Mouse (Mus musculus): ENCODE measurements at regions not wholly inside any gene's neighbourhood (a gene's known extent, or its start where the extent isn't known, plus 50 kb on each side); places are given as distances from the start of the nearest gene placed in this dataset.
A peak's percentile ranks its signal among the peaks of the same experiment; 100 is the strongest.

DNA sequence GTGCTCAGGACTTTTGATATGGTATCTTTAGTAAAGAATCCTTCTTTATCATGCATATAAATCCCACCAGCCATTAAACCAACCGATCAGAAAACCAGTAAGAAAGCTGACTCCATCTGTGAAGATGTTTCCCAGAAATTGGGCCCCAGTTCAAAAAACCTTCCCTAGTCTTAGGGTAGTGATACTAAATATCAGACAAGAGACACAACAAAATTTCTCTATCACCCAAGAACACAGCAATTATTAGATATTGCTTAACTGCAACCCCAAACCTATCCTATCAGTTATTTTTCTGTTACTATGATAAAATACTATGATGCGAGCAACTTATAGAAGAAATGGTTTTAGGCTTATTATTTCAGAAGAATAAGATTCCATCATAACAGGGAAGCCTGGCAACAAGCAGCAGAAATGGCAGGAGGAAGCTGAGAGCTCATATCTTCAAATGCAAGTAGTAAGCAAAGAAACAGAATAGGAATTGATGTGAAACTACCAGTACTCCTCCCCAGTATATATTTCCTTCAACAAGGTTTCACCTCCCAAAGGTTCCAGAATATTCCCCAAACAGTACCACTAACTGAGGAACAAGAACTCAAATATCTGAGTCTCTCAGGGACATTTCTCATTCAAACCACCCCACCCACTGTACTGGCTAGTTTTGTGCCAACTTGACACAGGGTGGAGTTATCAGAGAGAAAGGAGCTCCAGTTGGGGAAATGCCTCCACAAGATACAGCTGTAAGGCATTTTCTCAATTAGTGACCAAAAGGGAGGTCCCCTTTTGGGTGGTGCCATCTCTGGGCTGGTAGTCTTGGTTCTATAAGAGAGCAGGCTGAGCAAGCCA is 234.1 kb downstream of the Tex13c3 start:
- WGBS = 88% methylated on average over 2 of the region's 2 CpGs
- no peak overlapping the region for H3K27ac ChIP-seq (ENCODE audit: low read depth, low read length)
- H3K4me2 ChIP-seq (ENCODE audit: low read length) = no peak overlapping the region
- H3K27me3 ChIP-seq (replicated peaks; ENCODE audit: control insufficient read depth, insufficient read depth, low read length) = no peaks in the 10 kb centered on the region
- no peaks in the 10 kb centered on the region for H3K4me1 ChIP-seq (ENCODE audit: control insufficient read depth, insufficient read depth, low read length)
- ATAC-seq (no peak), DNase-seq (ENCODE audit: low spot score) (no peak)
- no peaks in the 10 kb centered on the region for H3K9me3 ChIP-seq (replicated peaks; ENCODE audit: control insufficient read depth, low read length)
- H3K36me3 ChIP-seq (ENCODE audit: control insufficient read depth, insufficient read depth, low read length) = no peaks in the 10 kb centered on the region
- no peak overlapping the region for H3K4me3 ChIP-seq (ENCODE audit: low read depth, low read length)
- no peak overlapping the region for H3K9ac ChIP-seq (ENCODE audit: low read length)

DNA sequence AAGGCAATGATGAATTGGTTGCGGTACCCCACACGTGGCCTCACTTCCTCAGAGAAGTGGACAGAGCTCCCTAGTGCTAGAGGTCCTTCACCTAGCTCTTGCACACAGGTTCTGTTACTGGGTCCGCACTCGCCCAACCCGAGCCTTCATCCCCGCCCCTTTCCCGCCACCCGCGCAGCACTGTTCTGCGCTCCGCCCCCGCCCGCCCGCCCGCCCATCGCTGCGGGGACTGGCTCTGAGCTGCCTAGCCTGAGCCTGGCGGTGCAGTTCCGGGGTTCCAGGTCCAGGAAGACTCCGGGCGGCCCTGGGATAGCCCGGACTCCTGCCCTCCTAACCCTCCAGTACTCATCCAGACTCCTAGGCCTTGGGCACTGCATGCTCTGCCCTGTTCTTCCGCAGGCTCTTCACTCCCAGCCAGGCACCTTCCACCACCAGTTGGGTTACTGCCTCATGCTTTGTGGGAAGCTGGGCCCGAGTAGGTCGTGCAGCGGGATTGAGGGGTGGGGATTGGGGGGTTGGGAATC is 243.3 kb downstream of the Tex13c3 start:
- peak overlapping the region; percentile 54 for H3K9ac ChIP-seq (ENCODE audit: low read length)
- H3K27me3 ChIP-seq (replicated peaks; ENCODE audit: control insufficient read depth, insufficient read depth, low read length) = no peaks in the 10 kb centered on the region
- peak overlapping the region; percentile 44 for H3K4me3 ChIP-seq (ENCODE audit: low read depth, low read length)
- peak; percentile 92 for ATAC-seq
- WGBS = 21% methylated on average over 26 of the region's 26 CpGs
- no peaks in the 10 kb centered on the region for H3K9me3 ChIP-seq (replicated peaks; ENCODE audit: control insufficient read depth, low read length)
- H3K36me3 ChIP-seq (ENCODE audit: control insufficient read depth, insufficient read depth, low read length) = no peaks in the 10 kb centered on the region
- peak; percentile 35 for DNase-seq (ENCODE audit: low spot score)
- H3K4me2 ChIP-seq (ENCODE audit: low read length) = peak overlapping the region; percentile 71
- no peak overlapping the region for H3K27ac ChIP-seq (ENCODE audit: low read depth, low read length)
- H3K4me1 ChIP-seq (ENCODE audit: control insufficient read depth, insufficient read depth, low read length) = no peaks in the 10 kb centered on the region

DNA sequence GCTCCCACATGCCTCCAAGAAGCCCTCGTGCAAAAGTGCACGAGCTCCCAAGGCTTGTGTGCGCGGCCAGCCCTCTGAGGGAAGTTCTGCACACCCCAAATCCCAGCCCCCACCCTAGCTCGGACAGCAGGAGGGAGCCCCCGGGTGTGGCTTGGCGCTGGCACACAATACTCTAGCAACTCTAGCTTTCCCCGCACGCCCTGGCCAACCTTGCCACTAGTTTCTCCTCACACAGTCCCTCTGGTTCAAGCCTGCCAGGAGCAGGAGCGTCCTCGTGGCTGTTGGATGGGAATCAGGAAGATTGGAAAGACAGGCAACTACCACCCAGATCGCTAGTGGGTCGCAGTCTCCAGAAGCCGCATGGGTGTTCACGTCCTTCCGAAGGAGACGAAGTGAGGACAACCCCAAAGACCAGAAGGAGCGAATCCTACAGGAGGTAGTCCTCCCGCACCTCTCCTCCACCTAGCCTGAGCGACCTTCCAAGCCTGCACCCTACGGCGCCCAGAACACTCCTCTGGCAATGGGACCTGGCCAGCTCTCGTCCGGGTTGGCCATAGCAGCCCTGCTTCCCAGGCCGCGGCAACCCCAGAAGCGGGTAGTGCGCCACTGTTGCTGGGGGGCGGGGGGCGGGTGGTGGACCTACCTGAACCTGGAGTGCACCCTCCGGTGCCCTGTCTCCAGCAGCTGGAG is 243.9 kb downstream of the Tex13c3 start:
- 23% methylated on average over 31 of the region's 31 CpGs for WGBS
- peak overlapping the region; percentile 54 for H3K9ac ChIP-seq (ENCODE audit: low read length)
- DNase-seq (ENCODE audit: low spot score) = peak; percentile 17

GRCm38 (mm10) chrX:19235449-19235848 is 245.7 kb downstream of the Tex13c3 start:
- DNase-seq (ENCODE audit: low spot score) (no peak), ATAC-seq (no peak)
- 71% methylated on average over 3 of the region's 3 CpGs for WGBS
- Histone ChIP-seq H3K4me3 (ENCODE audit: low read depth, low read length) (no peak overlapping the region), H3K4me2 (ENCODE audit: low read length) (no peak overlapping the region), H3K27ac (ENCODE audit: low read depth, low read length) (no peak overlapping the region), H3K36me3 (ENCODE audit: control insufficient read depth, insufficient read depth, low read length) (no peaks in the 10 kb centered on the region), H3K9me3 (replicated peaks; ENCODE audit: control insufficient read depth, low read length) (no peaks in the 10 kb centered on the region), H3K27me3 (replicated peaks; ENCODE audit: control insufficient read depth, insufficient read depth, low read length) (no peaks in the 10 kb centered on the region), H3K9ac (ENCODE audit: low read length) (no peak overlapping the region), H3K4me1 (ENCODE audit: control insufficient read depth, insufficient read depth, low read length) (no peaks in the 10 kb centered on the region)

More for the DNA sequence above, 243.9 kb downstream of the Tex13c3 start:
- Histone ChIP-seq H3K4me2 (ENCODE audit: low read length) (peak overlapping the region; percentile 71), H3K36me3 (ENCODE audit: control insufficient read depth, insufficient read depth, low read length) (no peaks in the 10 kb centered on the region), H3K27me3 (replicated peaks; ENCODE audit: control insufficient read depth, insufficient read depth, low read length) (no peaks in the 10 kb centered on the region), H3K4me3 (ENCODE audit: low read depth, low read length) (peak overlapping the region; percentile 44), H3K9me3 (replicated peaks; ENCODE audit: control insufficient read depth, low read length) (no peaks in the 10 kb centered on the region), H3K27ac (ENCODE audit: low read depth, low read length) (no peak overlapping the region), H3K4me1 (ENCODE audit: control insufficient read depth, insufficient read depth, low read length) (no peaks in the 10 kb centered on the region)
- peak; percentile 73 for ATAC-seq

- Histone ChIP-seq H3K9ac (ENCODE audit: low read length) (no peak overlapping the region), H3K27ac (ENCODE audit: low read depth, low read length) (no peak overlapping the region), H3K36me3 (ENCODE audit: control insufficient read depth, insufficient read depth, low read length) (no peaks in the 10 kb centered on the region), H3K27me3 (replicated peaks; ENCODE audit: control insufficient read depth, insufficient read depth, low read length) (no peaks in the 10 kb centered on the region), H3K4me1 (ENCODE audit: control insufficient read depth, insufficient read depth, low read length) (no peaks in the 10 kb centered on the region), H3K4me2 (ENCODE audit: low read length) (no peak overlapping the region), H3K9me3 (replicated peaks; ENCODE audit: control insufficient read depth, low read length) (no peaks in the 10 kb centered on the region), H3K4me3 (ENCODE audit: low read depth, low read length) (no peak overlapping the region)
- DNase-seq (ENCODE audit: low spot score) (no peak), ATAC-seq (no peak)
- 79% methylated on average over 3 of the region's 3 CpGs for WGBS
Measured at GRCm38 (mm10) chrX:19231823-19232222, 249.3 kb downstream of the Tex13c3 start.

DNA sequence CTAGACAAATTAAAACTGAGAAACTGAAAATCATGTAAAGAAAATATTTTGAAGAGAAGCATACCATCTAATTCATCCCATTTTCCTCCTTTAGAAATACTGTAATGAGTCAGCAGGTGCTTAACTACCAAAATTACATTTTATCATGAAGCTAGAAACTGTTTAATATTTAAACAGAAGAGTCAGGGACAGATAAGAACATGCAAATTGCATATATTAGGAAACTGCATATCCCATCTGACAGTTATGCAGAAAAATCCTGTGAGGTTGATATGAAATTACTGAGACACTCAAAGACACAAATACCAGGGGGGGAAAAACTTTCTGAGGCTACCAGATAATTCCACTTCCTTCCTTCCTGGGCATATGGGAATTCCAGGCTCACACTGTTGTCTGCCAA is 257.8 kb downstream of the Tex13c3 start:
- DNase-seq (ENCODE audit: low spot score) = no peak
- no peak for ATAC-seq

GRCm38 (mm10) chrX:19220785-19221496 is 260.2 kb downstream of the Tex13c3 start:
- Histone ChIP-seq H3K9ac (ENCODE audit: low read length) (no peak overlapping the region), H3K27ac (ENCODE audit: low read depth, low read length) (no peak overlapping the region), H3K36me3 (ENCODE audit: control insufficient read depth, insufficient read depth, low read length) (no peaks in the 10 kb centered on the region), H3K9me3 (replicated peaks; ENCODE audit: control insufficient read depth, low read length) (no peaks in the 10 kb centered on the region), H3K4me1 (ENCODE audit: control insufficient read depth, insufficient read depth, low read length) (no peaks in the 10 kb centered on the region), H3K4me3 (ENCODE audit: low read depth, low read length) (no peak overlapping the region), H3K4me2 (ENCODE audit: low read length) (no peak overlapping the region), H3K27me3 (replicated peaks; ENCODE audit: control insufficient read depth, insufficient read depth, low read length) (no peaks in the 10 kb centered on the region)
- DNase-seq (ENCODE audit: low spot score) = no peak
- ATAC-seq = no peak
- 86% methylated on average over 1 of the region's 1 CpGs for WGBS

More for the DNA sequence above, 257.8 kb downstream of the Tex13c3 start:
- Histone ChIP-seq H3K9ac (ENCODE audit: low read length) (no peak overlapping the region), H3K4me3 (ENCODE audit: low read depth, low read length) (no peak overlapping the region), H3K4me1 (ENCODE audit: control insufficient read depth, insufficient read depth, low read length) (no peaks in the 10 kb centered on the region), H3K9me3 (replicated peaks; ENCODE audit: control insufficient read depth, low read length) (no peaks in the 10 kb centered on the region), H3K27ac (ENCODE audit: low read depth, low read length) (no peak overlapping the region), H3K27me3 (replicated peaks; ENCODE audit: control insufficient read depth, insufficient read depth, low read length) (no peaks in the 10 kb centered on the region), H3K4me2 (ENCODE audit: low read length) (no peak overlapping the region), H3K36me3 (ENCODE audit: control insufficient read depth, insufficient read depth, low read length) (no peaks in the 10 kb centered on the region)

DNA sequence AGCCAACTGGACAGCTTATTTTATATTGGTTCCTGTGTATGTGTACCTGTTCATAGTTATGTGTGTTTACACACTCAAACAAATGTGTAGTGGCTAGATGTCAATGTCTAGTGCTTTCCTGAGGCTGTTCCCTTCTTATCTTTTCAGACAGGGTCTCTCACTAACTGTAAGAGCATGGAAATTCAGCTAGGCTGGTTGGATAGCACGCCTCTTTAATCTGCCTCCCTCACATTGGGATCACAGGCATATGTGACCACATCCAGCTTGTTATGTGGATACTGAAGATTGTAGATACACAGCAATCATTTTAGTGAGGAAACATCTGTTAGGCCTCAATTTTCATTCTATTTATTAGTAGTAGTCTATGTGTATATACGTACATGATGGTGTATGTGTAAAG is 261.4 kb downstream of the Tex13c3 start:
- 83% methylated on average over 2 of the region's 2 CpGs for WGBS
- Histone ChIP-seq H3K36me3 (ENCODE audit: control insufficient read depth, insufficient read depth, low read length) (no peaks in the 10 kb centered on the region), H3K9ac (ENCODE audit: low read length) (no peak overlapping the region), H3K4me3 (ENCODE audit: low read depth, low read length) (no peak overlapping the region), H3K4me1 (ENCODE audit: control insufficient read depth, insufficient read depth, low read length) (no peaks in the 10 kb centered on the region), H3K9me3 (replicated peaks; ENCODE audit: control insufficient read depth, low read length) (no peaks in the 10 kb centered on the region), H3K27ac (ENCODE audit: low read depth, low read length) (no peak overlapping the region), H3K4me2 (ENCODE audit: low read length) (no peak overlapping the region), H3K27me3 (replicated peaks; ENCODE audit: control insufficient read depth, insufficient read depth, low read length) (no peaks in the 10 kb centered on the region)
- no peak for ATAC-seq
- DNase-seq (ENCODE audit: low spot score) = no peak

All from forebrain, embryonic 14.5 days (tissue).